Mouse (Mus musculus): Measurements from ENCODE around the gene Mrrf.

DNA sequence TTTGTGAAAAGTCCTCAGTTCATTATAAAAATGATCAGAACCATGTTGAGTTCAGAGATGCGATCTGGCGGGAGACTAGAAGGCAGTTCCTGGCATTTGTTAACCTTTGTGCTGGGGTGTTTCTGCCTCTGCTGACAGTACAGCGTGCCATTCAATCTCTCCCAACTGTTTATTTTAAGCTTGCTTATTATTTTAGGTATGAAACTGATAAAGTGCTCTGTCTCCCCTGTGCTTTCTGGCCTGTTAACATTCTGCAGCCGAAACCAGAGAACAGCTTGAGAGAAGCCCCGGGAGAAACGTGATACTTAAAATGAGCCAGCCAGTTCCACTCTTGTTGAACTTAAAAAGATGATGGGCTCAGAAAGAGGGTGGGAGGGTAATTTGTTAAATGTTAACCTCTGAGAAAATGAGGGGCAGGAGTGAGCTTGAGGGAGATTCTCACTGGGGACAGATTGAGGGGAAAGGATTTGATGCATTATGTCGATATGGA lies 12.7 kb downstream of the Mrrf start:
- no peak for TF ChIP-seq CTCF (IDR thresholded peaks at IDR 0.05)
- no peak for TF ChIP-seq POLR2A (IDR thresholded peaks at IDR 0.05; ENCODE audit: insufficient read depth, low read depth, low read length)
